Mouse (Mus musculus): ENCODE results near the gene Tbx19.
A peak's percentile ranks its signal among the peaks of the same experiment; 100 is the strongest.

Tbx19 gene

DNA sequence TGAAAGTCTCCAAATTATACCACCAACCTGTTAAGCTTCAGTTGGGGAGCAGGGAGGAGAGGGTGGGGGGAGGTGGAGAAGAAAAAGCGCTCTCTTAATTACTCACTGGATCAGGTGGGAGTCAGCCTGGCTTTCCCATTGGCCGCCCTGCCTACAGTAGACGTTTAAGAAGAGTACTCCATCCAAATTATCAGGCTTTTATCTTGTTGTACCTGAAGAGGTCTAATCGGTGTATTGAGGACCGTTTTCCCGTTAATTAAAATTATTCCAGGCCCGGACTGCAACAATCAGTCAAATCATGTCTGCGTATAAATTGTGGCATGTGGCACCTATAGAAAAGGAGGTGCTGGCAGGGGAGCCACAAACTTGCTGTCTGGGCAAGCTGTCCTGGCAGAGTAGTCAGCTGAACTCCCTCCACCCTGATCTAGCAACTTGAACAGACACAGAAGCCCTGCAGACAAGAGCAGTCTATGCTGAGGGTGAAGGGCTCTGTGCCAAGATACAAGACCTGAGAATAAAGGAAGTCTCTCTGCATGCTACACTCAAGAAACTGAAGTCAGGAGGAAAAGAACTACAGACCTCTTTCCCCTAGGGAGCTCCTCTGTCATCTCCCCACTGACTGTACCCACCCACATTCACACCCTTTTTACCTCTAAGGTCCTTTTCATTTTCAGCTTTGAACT, at the start of gene Tbx19:
Gene Tbx19 (minus strand): TSS at position 51 of the 683 bp plus-strand sequence.
- no peak for DNase-seq (ENCODE audit: low spot score)

DNA sequence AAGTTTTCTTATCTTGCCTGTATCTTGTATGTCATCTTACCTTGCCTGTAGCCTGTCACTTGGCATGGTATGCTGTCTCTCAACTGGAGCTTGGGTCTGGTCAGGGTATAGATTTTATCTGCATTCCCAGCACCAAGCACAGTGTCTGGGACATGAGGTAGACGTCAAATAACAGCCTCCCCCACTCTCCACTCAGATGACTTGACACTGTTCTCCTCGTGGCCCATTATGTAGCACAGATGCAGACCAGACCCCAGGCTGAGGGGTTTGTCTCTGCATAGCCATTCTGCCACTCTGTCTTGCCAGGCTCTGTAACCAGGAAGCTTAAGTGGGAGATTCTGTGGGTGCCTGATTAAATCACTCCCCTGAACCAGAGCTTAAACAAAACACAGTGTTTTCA, 45.0 kb upstream of the Tbx19 start:
- no peak for DNase-seq (ENCODE audit: low spot score)

DNA sequence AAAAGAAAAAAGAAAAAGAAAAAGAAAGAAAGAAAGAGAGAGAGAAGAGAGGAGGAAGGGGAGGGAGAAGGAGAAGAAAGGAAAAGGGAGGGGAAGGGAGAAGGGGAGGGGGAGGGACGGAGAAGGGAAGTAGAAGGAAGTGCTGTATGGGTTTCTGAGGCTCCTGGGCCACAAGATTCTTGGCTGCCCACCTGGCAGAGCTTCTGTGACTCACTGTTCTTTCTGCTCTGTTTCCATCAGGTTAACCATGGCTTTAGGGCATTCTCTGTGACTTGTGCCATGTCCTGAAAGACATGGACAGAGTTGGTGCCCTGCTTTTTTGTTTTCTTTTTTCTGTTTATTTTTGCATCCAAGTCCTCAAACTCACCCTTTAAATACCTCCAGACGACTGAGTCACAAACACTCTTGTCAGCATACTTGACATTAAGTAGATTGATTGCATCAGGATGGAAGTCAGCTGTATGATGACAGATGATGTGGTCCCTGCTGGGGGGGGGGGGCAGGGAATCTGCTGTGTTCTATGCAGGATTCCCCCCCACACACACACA, 43.0 kb upstream of the Tbx19 start:
- DNase-seq (ENCODE audit: low spot score) = no peak

DNA sequence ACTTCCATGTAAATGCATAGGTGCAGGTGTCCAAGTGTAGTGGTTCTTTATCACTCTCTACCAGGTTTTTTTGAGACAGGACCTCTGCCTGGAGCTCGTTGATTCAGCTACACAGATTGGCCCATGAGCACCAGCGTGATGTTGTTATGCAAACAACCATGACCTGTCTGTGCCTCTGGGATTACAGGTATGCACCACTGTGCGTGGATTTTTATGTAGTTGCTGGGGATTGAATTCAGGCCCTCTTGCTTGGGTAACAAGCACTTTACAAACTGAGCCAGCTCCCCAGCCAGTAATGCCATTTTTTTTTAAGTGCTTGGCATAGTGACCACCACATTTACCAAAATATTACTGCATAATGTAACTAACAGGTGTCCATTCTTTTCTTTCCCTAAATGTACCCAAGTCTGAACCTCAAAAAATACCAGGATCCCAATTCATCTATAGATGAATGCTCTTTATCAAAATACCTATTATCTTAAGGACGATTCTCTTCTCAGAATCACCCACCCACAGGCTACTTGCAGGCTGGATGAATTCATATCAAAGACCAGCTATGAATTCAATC, 41.0 kb upstream of the Tbx19 start:
- DNase-seq (ENCODE audit: low spot score) = no peak

DNA sequence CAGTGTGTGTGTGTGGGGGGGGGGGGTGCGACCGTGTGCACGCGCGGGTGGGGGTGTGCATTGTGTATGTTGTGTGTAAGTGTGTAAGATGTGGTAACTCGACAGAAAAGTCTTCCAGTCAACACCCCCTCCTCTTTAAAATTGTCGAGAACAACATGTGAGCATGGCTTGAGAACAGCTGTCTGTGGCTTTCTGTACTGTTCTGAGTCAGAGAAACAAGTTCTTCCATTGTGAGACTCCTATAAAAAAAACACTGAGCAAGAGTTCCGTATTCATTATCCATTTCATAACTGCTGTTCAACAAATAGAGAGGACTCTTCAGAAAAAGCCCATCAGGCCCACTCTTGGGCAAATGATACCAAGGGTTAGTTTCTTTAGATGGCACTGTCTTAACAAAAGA, 40.2 kb upstream of the Tbx19 start:
- no peak for DNase-seq (ENCODE audit: low spot score)

DNA sequence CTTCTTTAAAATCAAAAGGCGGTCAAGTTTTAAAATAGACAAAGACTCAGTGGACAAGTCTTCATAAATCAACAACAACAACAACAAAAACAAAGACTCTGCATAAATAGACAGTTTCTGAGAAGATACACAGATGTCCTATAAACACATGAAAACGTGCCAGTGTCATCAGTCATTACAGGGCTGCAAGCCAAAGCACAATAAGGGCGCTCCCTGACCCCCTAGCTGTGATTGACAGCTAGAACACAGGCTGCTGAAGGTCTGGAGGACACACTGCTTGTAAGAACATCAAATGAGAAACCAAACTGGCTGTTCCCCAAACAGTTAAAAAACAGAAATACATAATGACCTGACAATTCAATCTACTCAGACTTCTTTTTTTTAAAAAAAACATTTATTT, 39.1 kb upstream of the Tbx19 start:
- no peak for DNase-seq (ENCODE audit: low spot score)

DNA sequence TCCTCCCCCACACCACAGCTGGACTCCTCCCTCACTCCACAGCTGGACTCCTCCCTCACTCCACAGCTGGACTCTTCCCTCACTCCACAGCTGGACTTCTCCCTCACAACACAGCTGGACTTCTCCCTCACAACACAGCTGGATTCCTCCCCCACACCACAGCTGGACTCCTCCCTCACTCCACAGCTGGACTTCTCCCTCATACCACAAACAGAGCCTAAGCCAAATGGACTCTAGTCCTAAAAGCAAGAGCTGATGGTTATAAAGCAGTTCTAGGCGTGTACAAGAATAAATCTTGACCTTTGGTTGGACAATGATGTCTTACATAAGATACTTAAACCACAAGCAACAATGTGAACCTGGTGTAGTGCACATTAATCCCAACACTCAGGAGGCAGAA, 38.4 kb upstream of the Tbx19 start:
- DNase-seq (ENCODE audit: low spot score) = no peak

DNA sequence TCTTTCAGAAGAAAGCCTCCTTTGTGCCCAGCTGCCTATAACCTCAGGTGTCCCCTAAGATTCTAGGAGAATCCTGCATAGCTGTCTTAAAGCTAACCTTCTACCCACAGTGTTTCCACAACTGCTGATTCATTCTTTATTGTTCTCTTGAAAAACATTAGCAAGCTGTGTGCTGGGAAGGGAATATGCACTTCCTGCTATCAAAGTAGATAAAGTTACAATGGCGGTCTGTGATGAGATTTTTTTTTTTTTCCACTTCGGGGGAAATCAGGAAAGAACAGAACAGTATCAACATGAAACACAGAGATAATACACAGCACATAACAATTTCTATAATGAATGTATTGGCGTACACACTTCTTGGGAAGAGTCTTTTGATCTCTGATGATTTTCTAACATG, 37.3 kb upstream of the Tbx19 start:
- no peak for DNase-seq (ENCODE audit: low spot score)

DNA sequence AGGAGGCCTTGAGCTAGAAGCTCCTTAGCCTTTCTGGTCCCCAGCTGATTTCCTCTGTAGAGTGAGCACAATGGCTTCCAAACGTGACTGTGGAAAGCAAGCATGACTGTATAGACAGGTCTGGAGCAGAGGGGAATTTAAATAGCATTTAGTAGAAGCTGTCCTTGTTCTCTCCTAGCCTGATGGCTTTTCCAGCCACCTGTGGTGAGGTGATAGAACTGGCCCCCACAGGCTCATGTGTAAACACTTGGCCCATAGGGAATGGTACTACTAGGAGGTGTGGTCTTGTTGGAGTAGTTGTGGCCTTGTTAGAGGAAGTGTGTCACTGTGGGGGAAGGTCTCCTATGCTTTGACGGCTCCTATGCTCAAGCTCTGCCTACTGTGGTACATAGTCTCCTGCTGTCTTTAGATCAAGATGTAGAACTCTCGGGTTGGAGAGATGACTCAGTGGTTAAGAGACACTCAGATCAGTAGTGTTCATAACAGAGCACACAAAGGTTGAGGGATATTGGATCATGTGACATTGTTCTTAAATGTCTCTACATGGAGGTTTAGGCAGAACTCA, 34.9 kb upstream of the Tbx19 start:
- DNase-seq (ENCODE audit: low spot score) = no peak

DNA sequence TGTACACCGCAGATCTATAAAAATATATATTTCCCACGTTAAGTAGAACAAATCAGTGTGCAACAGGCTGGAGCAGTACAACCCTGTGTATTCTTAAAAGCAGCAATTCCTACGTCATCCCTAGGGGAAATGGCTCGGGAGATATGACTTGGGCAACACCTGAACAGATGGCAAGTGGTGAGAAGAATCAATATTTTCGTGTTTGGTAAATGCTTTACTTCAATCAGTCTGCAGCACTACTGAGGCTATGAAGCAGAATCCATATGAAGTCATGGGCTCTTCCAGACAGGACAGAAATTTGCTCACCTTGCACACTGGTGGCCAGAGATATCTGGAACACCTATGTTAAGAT, 34.1 kb upstream of the Tbx19 start:
- DNase-seq (ENCODE audit: low spot score) = no peak

DNA sequence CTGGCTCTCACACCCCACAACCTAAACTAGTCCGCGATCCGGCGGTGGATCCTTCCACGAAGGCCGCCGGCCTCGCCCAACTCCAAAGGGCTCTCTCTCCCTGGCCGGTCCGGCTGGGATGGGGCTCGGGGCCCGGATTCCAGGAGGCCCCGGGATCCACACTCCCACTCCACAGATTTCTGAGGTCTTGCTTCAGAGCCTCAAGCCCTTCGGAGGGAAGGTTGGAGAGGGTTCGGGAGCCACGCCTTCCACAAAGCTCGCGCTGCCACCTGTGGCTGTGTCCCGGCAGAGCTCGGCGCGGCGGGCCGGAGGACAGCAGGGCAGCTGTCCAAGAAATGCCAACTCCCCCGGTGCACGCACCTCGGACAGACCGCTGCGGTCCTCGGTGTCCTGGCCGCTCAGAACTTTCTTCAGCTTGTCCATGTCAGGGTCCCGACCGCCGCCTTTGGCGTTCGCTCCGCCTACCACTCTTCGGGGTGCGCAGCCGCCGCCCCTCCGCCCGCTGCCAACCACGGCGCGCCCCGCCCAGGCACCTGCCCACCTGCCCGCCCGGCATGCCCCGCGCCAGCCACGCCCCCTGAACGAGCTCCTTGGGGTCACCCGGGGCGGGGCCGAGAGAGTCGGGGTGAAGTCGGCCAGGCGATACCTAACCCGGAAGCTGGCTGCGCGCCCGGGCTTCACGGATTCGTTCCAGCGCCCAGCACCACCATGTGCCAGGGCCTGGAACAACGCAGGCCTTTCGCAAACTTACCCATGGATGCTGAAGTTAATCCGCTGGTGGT, 33.5 kb upstream of the Tbx19 start, which contains the start of gene Sft2d2:
Gene Sft2d2 (minus strand): TSS at position 559 of the 782 bp plus-strand sequence.
- peak; percentile 91 for DNase-seq (ENCODE audit: low spot score)

DNA sequence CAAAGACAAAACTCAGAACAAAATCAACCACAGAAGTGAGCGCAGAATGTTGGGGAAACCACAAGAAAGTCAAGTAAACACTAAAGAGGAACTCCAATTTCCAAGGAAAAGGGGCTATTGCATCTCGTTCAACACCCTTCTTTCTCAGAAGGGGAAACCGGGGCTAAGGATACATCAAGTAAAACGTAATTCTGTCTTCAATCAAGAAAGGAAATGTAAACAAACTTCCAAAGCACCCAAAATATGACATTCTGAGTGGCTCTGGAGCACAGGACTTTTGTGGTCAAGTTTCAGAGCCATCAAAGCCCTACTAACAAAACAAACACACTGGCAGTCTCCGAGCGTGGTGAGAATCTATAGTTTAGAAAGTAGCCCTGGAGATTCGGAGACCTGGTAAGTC, 32.9 kb upstream of the Tbx19 start:
- DNase-seq (ENCODE audit: low spot score) = no peak

DNA sequence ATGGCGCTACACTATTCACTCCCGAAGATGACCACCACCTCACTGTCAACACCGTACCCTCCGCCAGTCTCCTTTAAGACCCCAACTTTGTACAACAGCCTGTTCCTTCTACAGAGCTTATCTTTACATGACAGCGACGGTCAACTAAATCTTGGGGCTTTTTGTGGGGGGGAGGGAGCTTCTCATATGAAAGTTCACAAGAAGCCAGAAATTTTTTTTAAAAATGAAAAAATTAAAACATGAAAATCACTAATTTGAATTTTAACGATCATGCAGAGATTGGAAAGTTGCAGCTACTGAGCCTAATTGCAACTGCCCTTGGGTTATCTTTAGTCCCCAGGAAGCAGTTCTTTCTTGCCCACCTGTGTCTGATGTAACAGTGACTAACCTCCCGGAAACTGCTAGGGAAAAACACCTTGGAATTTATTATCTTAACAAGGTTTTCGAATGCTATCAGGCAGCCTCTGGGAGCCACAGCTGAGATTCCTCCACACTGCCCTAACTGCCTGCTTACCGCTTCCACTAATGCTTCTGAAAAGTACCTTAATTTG, 32.2 kb upstream of the Tbx19 start:
- no peak for DNase-seq (ENCODE audit: low spot score)

DNA sequence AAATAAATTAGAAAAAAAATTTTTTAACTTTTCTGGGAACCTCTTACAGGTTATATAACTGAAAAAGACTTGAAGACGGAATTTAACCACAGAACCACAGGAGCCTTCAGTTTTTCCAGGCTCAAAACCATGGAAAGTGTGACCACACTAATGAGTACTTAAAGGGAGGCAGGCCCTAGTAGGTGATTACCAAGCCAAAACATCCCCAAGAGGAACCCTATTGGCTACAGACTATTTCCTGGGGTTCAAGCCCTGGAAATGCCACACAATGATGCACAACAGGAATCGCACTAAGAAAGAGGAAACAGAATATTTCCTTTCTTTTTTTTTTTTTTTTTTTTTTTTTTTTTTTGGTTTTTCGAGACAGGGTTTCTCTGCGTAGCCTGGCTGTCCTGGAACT, 31.5 kb upstream of the Tbx19 start:
- DNase-seq (ENCODE audit: low spot score) = no peak

DNA sequence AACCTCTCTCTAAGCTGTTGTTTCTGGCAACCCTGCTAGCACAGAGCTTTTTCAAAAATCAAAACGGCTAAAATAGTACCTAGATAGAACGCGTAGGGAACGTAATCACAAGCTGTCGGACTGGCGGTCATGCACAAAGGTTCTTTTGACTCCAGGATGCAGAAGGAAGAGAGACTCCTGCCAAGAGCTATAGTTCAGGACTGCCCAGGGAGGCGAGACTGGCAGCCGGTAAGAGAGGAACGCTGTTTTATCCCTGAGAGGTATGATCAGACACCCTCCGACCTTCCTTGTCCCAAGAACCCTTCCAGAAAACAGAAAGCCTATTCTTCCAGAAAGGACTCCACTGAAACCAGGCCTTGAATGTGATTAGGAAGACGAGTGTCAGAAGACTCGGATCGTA, 31.0 kb upstream of the Tbx19 start:
- DNase-seq (ENCODE audit: low spot score) = no peak

DNA sequence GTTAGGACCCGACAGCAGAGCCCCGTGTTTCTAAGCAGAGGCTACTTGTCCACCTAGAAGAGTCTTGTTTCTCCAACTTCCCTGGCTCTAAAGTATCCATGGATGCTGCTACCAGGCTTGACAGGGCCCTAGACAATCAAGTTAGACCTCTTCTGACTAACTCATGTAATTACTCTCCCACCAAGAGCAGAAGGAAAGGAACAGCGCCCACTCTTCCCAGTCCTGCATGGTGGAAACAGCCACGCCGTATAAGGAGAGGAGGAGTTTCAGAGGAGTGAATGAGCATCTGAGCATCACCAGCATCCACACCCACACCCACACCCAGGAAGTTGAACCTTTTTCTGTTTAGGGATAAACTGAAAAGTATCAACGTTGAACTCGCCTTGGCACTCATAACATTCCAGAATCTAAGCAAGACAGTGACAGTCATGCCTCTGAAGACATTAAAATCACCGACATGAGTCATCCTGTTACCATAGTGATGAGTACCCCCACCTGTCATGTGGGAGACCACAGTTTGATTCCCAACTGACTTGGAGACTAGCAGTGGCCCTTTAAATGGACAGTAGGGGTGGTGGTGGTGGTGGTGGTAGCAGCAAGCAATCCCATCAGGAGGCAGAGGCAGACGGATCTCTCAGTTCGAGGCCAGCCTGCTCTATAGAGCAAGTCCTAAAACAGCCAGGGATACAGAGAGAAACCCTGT, 30.1 kb upstream of the Tbx19 start:
- no peak for DNase-seq (ENCODE audit: low spot score)

DNA sequence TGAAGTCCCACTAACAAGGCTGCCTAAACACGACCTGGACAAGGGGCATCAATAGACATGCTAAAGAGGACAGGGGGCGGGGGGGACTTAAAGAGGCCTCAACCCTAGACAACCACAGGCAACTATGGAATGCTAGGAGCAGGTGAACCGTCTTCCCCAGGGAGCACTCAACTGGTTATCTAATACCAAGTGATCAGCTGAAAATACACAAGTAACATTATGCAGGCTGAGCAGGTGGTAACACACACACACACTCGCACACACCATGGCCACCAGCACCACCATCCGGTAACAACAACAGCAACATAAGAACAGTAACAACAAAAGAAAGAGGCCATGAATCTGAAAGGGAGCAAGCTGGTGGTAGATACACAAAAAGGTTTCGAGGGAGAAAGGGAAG, 29.5 kb upstream of the Tbx19 start:
- DNase-seq (ENCODE audit: low spot score) = no peak

DNA sequence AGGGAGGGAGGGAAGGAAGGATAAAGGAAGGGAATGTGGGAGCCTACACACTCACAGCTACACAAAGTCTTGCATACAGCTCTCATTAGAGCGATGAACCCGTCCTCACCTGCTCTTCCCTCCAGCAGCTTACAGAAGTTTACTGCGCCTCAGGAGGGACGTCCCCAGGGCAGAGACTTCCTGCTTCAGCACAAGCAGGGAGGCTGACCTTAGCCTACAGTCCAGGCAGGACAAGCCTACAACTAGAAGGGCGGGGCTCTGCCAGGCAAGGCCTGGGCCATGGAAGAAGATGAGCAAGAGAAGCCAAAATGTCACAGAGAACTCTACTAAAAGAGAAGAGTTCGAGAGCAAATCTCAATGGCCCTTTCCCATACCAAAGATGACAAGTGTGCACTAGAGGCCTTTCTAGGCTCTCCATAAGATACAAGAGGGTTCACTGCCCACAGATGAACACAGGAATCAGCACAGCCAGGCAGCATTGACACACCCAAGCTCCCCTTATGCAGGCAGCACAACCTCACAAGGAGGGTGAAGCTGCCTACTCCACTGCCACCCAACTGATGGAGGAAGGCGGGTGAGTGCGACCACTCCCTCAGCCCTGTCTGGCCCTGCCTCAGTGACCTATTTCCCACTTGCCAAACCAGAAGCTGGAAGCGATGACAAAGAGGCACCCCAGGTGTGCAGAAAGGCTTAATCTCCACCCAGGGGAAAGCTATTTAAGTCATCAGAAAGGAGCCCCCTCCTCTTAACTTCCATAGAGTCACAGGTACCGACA, 28.4 kb upstream of the Tbx19 start:
- DNase-seq (ENCODE audit: low spot score) = no peak

DNA sequence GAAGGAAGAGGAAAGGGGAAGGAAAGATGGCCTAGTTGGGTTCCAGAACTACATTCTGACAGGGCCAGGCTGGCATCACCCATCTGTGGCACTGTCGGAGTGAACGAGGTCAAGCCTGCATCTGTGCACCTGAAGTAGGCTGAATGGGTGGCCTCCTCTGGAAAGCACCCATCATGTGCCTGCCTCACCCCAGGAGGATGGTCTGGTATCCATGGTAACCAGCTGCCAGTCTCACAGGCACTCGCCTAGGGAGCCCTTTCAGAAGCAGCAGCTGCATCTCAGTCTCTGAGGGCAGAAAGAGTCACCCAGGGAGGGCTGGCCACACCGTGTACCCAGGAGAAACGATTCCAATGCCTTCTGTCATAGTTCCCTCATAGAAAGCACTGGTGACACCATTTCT, 26.8 kb upstream of the Tbx19 start:
- DNase-seq (ENCODE audit: low spot score) = no peak

DNA sequence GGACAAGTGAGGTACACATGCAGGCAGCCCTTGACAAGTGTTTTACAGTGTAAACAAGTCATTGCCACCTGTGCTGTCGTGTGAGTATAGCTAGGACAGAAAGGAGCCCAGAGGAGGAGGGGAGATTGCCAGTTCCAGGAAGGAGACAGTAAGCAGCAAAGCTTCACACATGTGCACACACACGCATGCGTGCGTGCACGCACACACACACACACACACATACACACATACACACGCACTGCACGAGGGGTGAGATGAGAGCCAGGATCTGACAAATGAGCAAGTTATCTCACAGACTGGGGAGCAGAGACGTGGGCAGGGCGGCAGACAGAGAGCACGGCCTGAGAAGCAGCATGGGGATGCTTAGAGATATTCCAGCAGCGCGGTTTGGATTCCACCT, 25.9 kb upstream of the Tbx19 start:
- no peak for DNase-seq (ENCODE audit: low spot score)

DNA sequence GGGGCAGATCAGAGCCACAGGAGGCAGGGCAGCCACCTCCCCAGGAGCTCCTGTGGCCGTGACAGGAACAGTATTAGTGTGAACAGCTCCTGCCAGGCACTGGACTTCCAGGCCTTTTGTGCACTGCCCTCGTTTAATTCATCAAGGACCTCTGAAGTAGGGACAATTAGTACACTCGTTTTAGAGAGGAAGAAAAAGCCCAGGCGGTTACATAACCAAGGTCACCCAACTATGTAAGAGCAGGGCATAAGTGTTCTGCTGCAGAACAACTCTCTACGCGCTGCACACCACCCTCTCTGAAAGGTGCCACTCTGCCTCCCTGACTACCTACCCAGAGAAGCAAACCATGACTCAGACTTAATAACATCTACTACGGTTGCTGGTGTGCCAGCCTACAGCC, 24.5 kb upstream of the Tbx19 start:
- no peak for DNase-seq (ENCODE audit: low spot score)
